Mouse (Mus musculus) embryonic facial prominence, embryonic 15.5 days (tissue): ENCODE data around the gene Ada. TPM values are rescaled to one million over a fixed set of nuclear protein-coding genes. Genes with fewer than 3 reads are reported as not detected.
A peak's percentile ranks its signal among the peaks of the same experiment; 100 is the strongest.

Experiments used
- ATAC-seq: fragments of 200-750 bp; cut with Nextera tagmentation; 2 replicates; pipeline ENCODE4 v1.8.0; 2017; ENCODE audit warnings: low read depth, moderate TSS enrichment; ENCODE audit not compliant: insufficient number of reproducible peaks, low FRiP score, low TSS enrichment
- H3K27ac ChIP-seq: fragments of 300-500 bp; sonication (generic); replicated peaks from 2 replicates; pipeline ENCODE4 v1.5.1; 2015; ENCODE audit warnings: mild to moderate bottlenecking, inconsistent platforms
- H3K27me3 ChIP-seq: fragments of 300-500 bp; sonication (generic); 2 replicates; pipeline ENCODE4 v1.6.1; 2015; ENCODE audit warnings: inconsistent platforms
- H3K36me3 ChIP-seq: fragments of 300-500 bp; sonication (generic); 2 replicates; pipeline ENCODE4 v1.6.1; 2015; ENCODE audit warnings: mild to moderate bottlenecking, inconsistent platforms
- H3K4me1 ChIP-seq: fragments of 300-500 bp; sonication (generic); 2 replicates; pipeline ENCODE4 v1.6.1; 2015; ENCODE audit warnings: inconsistent platforms
- H3K4me2 ChIP-seq: fragments of 300-500 bp; sonication (generic); replicated peaks from 2 replicates; pipeline ENCODE4 v1.6.1; 2015; ENCODE audit warnings: mild to moderate bottlenecking, inconsistent platforms
- H3K4me3 ChIP-seq: fragments of 300-500 bp; sonication (generic); replicated peaks from 2 replicates; pipeline ENCODE4 v1.5.1; 2015; ENCODE audit warnings: mild to moderate bottlenecking, inconsistent platforms
- H3K9ac ChIP-seq: fragments of 300-500 bp; sonication (generic); 2 replicates; pipeline ENCODE4 v1.6.1; 2015; ENCODE audit warnings: inconsistent platforms
- H3K9me3 ChIP-seq: fragments of 300-500 bp; sonication (generic); replicated peaks from 2 replicates; pipeline ENCODE4 v1.6.1; 2016; ENCODE audit warnings: inconsistent platforms
- WGBS: fragments of 180-500 bp; shearing (Covaris S2); methylation state at CpG from one replicate; pipeline ENCODE4 v1.1.7; 2015; 5-methylcytosine and 5-hydroxymethylcytosine counted together
- polyA plus RNA-seq: library from polyadenylated mRNA; unstranded; fragments of >200 nt; fragmentation: Nextera tagmentation; extraction: Ambion mirVana; gene quantifications from 2 replicates; pipeline ENCODE4 v1.2.1, GENCODE M21; 2015

Gene Ada
- polyA plus RNA-seq, 1 experiment from 2014 or later, result 8.1 TPM

GRCm38 (mm10) chr2:163712473-163712872, 37.6 kb downstream of the Ada start:
- Histone ChIP-seq H3K9ac (no peak overlapping the region), H3K36me3 (no peaks in the 10 kb centered on the region), H3K4me3 (no peak overlapping the region), H3K27me3 (no peaks in the 10 kb centered on the region), H3K4me1 (peaks cover 31% of the 10 kb centered on the region), H3K27ac (no peak overlapping the region), H3K9me3 (no peaks in the 10 kb centered on the region), H3K4me2 (no peak overlapping the region)
- ATAC-seq, result no peak
- WGBS, result 59% methylated on average over 7 of the region's 7 CpGs

- Histone ChIP-seq H3K4me2 (no peak overlapping the region), H3K4me3 (no peak overlapping the region), H3K4me1 (peaks cover 29% of the 10 kb centered on the region), H3K27ac (no peak overlapping the region; the same call in 1 of the 2 replicates), H3K27me3 (no peaks in the 10 kb centered on the region), H3K9me3 (no peaks in the 10 kb centered on the region), H3K9ac (no peak overlapping the region), H3K36me3 (no peaks in the 10 kb centered on the region)
- no peak for ATAC-seq
- 72% methylated on average over 8 of the region's 8 CpGs for WGBS
Observed at GRCm38 (mm10) chr2:163711368-163711868, 38.6 kb downstream of the Ada start.

GRCm38 (mm10) chr2:163710606-163711159, 39.4 kb downstream of the Ada start:
- Histone ChIP-seq H3K4me3 (no peak overlapping the region), H3K27me3 (no peaks in the 10 kb centered on the region), H3K27ac (no peak overlapping the region), H3K4me2 (no peak overlapping the region), H3K4me1 (peaks cover 25% of the 10 kb centered on the region), H3K9ac (no peak overlapping the region), H3K9me3 (no peaks in the 10 kb centered on the region), H3K36me3 (no peaks in the 10 kb centered on the region)
- no peak for ATAC-seq
- WGBS, result 77% methylated on average over 5 of the region's 5 CpGs

GRCm38 (mm10) chr2:163710000-163710399, 40.0 kb downstream of the Ada start:
- no peaks in the 10 kb centered on the region for H3K9me3 ChIP-seq
- no peak overlapping the region for H3K4me2 ChIP-seq
- ATAC-seq, result no peak
- WGBS, result 80% methylated on average over 9 of the region's 9 CpGs
- H3K27me3 ChIP-seq, result no peaks in the 10 kb centered on the region
- no peak overlapping the region for H3K27ac ChIP-seq
- H3K4me3 ChIP-seq, result no peak overlapping the region
- no peak overlapping the region for H3K9ac ChIP-seq
- H3K4me1 ChIP-seq, result peaks cover 25% of the 10 kb centered on the region
- 0 out of 2 replicates have a peak, but pooled peaks cover 4% of the 10 kb centered on the region for H3K36me3 ChIP-seq

GRCm38 (mm10) chr2:163708763-163709250, 41.2 kb downstream of the Ada start:
- no peaks in the 10 kb centered on the region for H3K9me3 ChIP-seq
- 0 out of 2 replicates have a peak, but pooled peaks cover 4% of the 10 kb centered on the region for H3K36me3 ChIP-seq
- WGBS, result 60% methylated on average over 6 of the region's 6 CpGs
- H3K9ac ChIP-seq, result no peak overlapping the region
- H3K27ac ChIP-seq, result no peak overlapping the region
- H3K4me1 ChIP-seq, result peaks cover 26% of the 10 kb centered on the region
- no peak for ATAC-seq
- H3K4me3 ChIP-seq, result no peak overlapping the region
- H3K27me3 ChIP-seq, result no peaks in the 10 kb centered on the region
- no peak overlapping the region for H3K4me2 ChIP-seq

- Histone ChIP-seq H3K4me3 (no peak overlapping the region), H3K9me3 (no peaks in the 10 kb centered on the region), H3K4me2 (no peak overlapping the region), H3K27me3 (no peaks in the 10 kb centered on the region), H3K36me3 (0 out of 2 replicates have a peak, but pooled peaks cover 4% of the 10 kb centered on the region), H3K9ac (no peak overlapping the region), H3K4me1 (peaks cover 28% of the 10 kb centered on the region), H3K27ac (no peak overlapping the region)
- no peak for ATAC-seq
- WGBS, result 78% methylated on average over 5 of the region's 5 CpGs
Observed at GRCm38 (mm10) chr2:163708321-163708720, 41.7 kb downstream of the Ada start.

GRCm38 (mm10) chr2:163703599-163704260, 46.3 kb downstream of the Ada start:
- H3K9me3 ChIP-seq, result no peaks in the 10 kb centered on the region
- H3K4me3 ChIP-seq, result no peak overlapping the region
- H3K27me3 ChIP-seq, result no peaks in the 10 kb centered on the region
- no peak overlapping the region for H3K4me2 ChIP-seq
- no peak overlapping the region for H3K27ac ChIP-seq
- H3K36me3 ChIP-seq, result 0 out of 2 replicates have a peak, but pooled peaks cover 4% of the 10 kb centered on the region
- H3K4me1 ChIP-seq, result peaks cover 14% of the 10 kb centered on the region
- no peak overlapping the region for H3K9ac ChIP-seq
- WGBS, result 73% methylated on average over 5 of the region's 5 CpGs
- no peak for ATAC-seq

- no peak overlapping the region for H3K9ac ChIP-seq
- H3K27ac ChIP-seq, result no peak overlapping the region
- no peaks in the 10 kb centered on the region for H3K9me3 ChIP-seq
Observed at GRCm38 (mm10) chr2:163702921-163703320, 47.1 kb downstream of the Ada start.

GRCm38 (mm10) chr2:163702431-163702830, 47.6 kb downstream of the Ada start:
- H3K9ac ChIP-seq, result no peak overlapping the region

More at GRCm38 (mm10) chr2:163702921-163703320, 47.1 kb downstream of the Ada start:
- 0 out of 2 replicates have a peak, but pooled peaks cover 4% of the 10 kb centered on the region for H3K36me3 ChIP-seq
- H3K4me3 ChIP-seq, result no peak overlapping the region
- H3K27me3 ChIP-seq, result no peaks in the 10 kb centered on the region
- WGBS, result 63% methylated on average over 5 of the region's 5 CpGs
- peaks cover 14% of the 10 kb centered on the region for H3K4me1 ChIP-seq
- no peak overlapping the region for H3K4me2 ChIP-seq
- ATAC-seq, result no peak

GRCm38 (mm10) chr2:163699078-163699780, 50.8 kb downstream of the Ada start:
- Histone ChIP-seq H3K27ac (peak overlapping the region; percentile 56; the same call in 1 of the 2 replicates), H3K4me3 (no peak overlapping the region), H3K4me2 (no peak overlapping the region), H3K36me3 (no peaks in the 10 kb centered on the region), H3K4me1 (peaks cover 21% of the 10 kb centered on the region), H3K9ac (no peak overlapping the region), H3K27me3 (no peaks in the 10 kb centered on the region), H3K9me3 (no peaks in the 10 kb centered on the region)
- no peak for ATAC-seq
- WGBS, result 79% methylated on average over 11 of the region's 11 CpGs

More at GRCm38 (mm10) chr2:163702431-163702830, 47.6 kb downstream of the Ada start:
- Histone ChIP-seq H3K9me3 (no peaks in the 10 kb centered on the region), H3K27ac (peak overlapping the region; percentile 5; the same call in 1 of the 2 replicates), H3K4me1 (peaks cover 14% of the 10 kb centered on the region), H3K4me3 (no peak overlapping the region), H3K4me2 (no peak overlapping the region), H3K27me3 (no peaks in the 10 kb centered on the region), H3K36me3 (0 out of 2 replicates have a peak, but pooled peaks cover 4% of the 10 kb centered on the region)
- no peak for ATAC-seq
- WGBS, result 60% methylated on average over 7 of the region's 7 CpGs
